Mouse (Mus musculus): ENCODE measurements around the gene Sema6d.

Sema6d gene

DNA sequence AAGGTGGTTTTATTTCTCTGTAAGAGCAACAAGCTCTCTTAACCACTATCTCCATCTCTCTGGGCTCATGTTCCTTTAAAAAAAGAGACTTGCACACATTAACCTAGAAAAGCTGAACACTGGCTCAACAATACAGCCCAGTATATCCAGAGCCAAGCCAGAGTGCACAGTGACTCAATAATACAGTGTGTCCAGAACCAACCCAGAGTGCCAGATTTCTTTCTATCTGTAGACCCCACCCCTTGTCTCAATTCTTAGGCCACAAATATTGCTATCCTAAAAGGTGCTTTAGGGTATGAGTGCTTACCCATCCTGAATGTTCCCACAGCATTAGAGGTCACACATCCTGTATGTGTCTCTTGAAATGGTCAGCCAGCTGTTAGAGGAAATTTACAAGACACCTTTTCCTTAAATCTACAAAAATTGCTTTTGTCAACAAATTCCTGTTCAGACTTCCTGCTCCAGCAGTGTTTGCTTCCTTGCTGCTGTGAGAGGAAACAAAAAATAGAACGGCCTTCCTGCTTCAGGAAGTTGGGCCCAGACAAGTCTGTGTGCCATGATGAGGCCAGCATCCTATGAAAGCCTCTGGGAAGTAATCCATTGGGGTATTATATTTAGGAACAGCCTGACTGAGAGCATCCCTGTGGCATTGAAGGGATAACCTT is 465.1 kb downstream of the Sema6d start:
- DNase-seq (ENCODE audit: low spot score in 2 of 2) = no peak

DNA sequence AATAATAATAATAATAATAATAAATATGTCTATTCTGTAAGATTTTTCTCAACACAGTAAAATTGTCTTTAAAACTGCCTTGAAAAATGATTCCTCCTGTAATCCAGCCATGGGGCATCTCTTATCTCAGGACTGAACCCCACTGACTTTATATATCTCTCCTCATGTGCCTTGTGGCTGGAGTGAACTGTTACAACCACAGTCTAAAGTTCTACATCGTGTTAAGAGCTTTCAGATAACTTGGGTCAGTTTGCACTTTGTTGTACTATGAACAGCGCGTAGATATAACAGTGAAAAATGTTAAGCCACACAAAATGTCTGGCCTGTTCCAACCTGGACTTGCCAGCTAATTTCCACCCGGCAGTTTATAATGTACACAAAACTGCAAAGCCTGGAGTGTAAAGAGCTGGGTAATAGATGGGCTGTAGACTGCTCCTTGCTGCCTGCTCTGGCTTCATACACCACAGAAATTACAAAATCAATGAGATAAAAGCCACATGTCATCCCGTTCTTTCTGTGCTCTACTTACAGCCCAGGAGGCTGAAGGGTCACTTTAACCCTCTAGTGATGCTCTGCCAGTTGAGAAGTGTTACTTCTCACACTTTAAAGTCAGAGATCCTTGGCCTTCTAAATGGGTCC is 467.2 kb downstream of the Sema6d start:
- DNase-seq (ENCODE audit: low spot score in 2 of 2) = no peak

DNA sequence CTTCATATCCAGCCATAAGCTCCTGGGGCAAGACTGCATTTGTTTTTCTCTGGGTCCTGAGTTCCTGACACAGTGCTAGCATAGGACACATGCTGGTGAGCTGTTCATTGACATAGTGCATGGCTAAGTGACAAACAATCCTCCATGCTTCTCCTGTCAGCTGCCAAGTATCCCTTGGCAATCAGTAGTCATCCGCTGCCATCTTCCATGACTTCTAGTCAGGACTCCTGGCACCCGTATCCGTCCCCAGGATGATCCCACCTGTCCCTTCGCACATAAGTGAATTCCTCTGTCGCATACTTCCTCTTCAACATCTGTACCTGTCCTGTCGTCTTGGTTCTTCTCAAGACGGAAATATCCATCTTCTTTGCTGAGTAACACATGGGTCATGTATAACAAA is 468.3 kb downstream of the Sema6d start:
- no peak for DNase-seq (ENCODE audit: low spot score in 2 of 2)

GRCm38 (mm10) chr2:124561668-124562067 is 471.9 kb downstream of the Sema6d start:
- no peak for DNase-seq (ENCODE audit: low spot score in 2 of 2)

- DNase-seq (ENCODE audit: low spot score in 2 of 2) = no peak
These were observed 472.3 kb downstream of the Sema6d start for GRCm38 (mm10) chr2:124562091-124562490.

DNA sequence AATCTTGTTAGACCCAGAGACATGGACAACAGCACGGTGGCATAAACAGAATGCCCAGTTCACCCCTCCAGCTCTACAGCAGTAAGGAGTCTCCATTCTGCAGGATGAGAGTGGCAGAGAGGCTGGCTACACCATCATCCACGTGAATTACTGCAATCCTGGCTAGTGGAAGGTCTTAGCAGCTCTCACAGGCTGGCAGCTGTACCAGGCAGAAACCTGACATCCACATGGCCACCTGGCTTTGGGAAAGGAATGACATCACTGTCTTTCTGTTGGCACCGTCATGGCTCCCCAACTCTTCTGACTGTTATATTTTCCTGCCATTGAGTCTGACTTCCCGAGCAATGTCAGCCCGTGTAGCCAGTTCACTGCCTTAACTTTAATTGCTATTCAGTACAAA is 474.0 kb downstream of the Sema6d start:
- DNase-seq (ENCODE audit: low spot score in 2 of 2) = no peak

GRCm38 (mm10) chr2:124573734-124574133 is 484.0 kb downstream of the Sema6d start:
- no peak for DNase-seq (ENCODE audit: low spot score in 2 of 2)

DNA sequence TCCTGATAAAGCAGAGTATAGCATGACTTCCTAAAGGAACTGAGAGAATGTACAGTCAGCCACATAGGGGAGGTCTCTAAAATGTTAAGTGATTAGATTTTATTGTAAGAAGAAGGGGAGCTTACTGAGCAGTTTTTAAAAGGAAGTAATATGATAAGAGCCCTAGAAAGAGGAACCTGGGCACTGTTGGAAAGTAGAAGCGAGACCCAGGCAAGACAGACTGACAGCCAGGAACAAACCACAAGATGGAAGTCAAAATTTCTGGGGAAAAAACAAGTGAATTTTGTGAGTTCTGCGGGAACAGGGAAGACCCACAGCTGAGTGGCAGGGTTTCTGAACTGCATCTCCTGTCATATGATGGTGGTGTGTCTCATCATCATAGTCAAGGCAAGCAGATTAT is 486.3 kb downstream of the Sema6d start:
- no peak for DNase-seq (ENCODE audit: low spot score in 2 of 2)

DNA sequence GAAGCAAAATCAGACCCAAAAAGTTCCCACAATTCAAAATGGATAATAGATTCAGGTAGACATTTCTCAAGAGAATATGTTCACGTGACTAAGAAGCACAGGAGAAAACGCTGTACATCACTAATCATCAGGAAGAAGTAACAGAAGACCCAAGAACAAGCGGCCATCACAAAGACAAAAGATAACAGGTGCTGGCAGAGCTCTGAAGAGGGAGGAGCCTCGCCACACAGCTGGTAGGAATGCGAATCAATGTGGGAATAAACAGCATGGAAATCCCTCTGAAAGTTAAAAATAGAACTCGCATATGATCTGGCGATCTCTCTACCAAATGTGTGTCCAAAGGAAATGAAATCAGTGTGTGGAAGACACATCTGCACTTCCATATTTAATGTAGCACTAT is 493.8 kb downstream of the Sema6d start:
- DNase-seq (ENCODE audit: low spot score in 2 of 2) = no peak

DNA sequence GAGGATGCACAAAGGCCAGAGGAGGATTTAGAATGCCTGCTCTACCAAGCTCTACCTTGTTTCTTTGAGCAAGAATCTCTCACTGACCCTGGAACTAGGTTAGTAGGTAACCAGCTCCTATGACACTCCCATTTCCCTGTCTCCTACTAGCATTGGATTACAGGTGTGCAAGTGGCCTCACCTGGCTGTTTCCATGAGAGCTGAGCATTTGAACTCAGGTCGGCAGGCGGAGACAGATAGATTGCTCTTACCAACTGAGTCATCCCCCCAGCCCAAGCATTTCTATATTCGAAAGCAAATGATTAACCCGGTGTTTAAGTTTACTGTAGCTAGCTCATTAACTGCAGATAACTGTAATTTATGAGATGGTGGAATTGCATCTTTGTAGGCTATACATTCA is 503.0 kb downstream of the Sema6d start:
- DNase-seq (ENCODE audit: low spot score in 2 of 2) = no peak

DNA sequence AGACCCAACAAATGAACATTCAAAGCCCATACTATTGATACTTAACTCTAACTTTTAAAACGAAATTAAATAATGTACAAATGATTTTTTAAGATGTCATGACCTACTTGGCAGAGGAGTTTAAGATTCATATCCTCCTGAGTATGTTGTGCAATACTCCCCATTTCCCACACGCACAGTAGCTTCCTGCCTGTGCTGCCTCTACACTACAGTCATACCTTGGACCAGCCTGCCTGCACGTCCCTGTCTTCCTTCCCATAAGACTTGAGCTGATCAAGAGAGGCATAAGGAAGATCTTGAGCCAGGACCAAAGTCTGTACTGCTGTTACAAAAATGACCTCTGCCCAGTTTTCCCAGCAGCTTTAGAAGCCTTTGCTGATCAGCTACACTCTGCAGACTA is 509.2 kb downstream of the Sema6d start:
- no peak for DNase-seq (ENCODE audit: low spot score in 2 of 2)

DNA sequence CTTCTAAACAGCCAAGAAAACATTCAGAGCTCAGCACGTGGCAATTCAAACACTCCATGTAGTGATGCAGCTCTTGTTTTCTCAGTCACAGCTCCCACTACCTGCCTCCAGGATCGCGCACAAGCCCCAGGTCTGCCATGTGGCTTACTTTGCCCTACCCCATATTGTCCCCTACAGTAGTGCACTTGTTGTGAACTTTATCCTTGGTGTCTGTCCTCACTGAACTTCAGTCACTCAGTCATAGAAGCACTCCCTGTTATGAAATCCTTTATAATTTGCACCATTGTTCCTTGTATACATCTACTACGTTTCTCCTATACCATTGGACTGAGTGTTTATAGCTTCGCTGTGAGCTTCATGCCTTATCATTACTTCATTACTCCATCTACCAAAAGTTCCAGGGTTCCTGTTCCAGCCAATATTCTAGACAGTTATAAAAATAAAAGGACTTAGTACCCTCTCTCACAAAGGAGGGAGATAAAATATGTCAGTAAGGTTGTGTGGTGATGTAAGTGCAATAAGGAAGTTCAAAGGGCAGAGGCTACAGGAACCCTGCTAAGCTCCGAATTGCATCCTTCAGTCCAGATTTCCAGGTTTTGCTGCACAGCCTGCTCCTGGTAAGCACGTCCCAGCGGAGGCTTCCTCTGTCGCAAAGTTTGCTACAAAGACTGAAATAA is 512.1 kb downstream of the Sema6d start:
- no peak for DNase-seq (ENCODE audit: low spot score in 2 of 2)

DNA sequence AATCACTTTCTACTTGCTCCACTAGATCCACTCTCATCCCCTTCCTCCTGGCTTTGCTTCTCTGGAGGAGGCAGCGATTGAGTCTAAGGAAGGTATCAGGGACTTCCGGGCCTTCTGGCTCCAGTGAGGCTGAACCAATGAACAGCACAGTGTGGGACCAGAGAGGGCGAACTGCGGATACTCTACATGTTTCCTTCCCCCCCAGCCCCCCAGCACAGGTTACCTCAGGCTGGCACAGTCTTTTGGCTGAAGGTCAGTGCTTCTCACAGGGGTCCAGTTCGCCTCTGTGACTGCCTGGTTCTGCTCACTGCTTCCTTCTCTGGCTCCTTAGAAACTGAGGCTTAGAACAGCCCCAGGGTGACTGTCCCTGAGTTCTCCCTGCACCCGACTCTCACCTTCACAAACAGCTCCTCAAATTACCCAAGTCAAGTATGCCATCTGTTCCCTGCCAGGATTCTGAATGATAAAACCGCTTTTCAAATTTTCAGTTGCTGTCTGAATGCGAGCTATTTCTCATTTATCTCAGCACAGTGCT is 512.7 kb downstream of the Sema6d start:
- no peak for DNase-seq (ENCODE audit: low spot score in 2 of 2)

DNA sequence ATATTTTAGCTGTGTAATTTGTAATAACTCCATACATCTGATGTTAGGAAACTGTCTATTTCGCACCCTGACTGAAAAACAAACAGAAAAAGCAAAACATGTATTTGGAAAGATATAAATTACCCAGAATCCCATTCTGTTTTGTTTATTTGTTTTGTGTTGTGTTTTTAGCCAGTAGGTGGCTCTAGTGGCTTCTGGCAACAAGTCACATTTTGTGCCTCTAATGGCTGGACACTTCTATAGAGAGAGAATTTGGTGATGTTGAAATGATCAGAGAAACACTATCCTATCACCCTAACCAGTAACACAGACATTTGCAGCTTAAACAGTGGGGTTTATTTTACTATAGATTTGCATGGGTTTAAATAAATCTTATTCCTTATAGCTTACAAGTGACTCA is 515.6 kb downstream of the Sema6d start:
- no peak for DNase-seq (ENCODE audit: low spot score in 2 of 2)

- no peak for DNase-seq (ENCODE audit: low spot score in 2 of 2)
These were observed 518.2 kb downstream of the Sema6d start for GRCm38 (mm10) chr2:124607986-124608385.

GRCm38 (mm10) chr2:124608546-124608945 is 518.8 kb downstream of the Sema6d start:
- DNase-seq (ENCODE audit: low spot score in 2 of 2) = no peak

DNA sequence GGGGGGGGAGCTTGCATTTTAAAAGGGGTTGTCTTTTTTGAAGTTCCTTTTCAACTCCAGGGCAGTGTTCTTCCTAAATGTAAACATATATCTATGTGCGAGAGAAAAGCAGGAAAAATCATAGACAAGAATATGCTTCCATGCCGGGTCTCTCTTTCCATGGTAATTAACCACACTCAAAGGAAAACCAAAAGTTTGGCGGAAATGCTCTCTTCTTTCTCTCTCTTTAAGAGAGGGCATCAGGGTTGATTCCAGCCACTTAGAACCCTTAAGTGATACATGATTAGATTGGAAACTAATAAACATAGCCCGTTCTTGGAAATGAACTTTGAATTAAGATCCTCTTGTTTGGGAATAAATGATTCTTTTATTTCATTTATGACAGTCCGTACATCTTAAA is 519.2 kb downstream of the Sema6d start:
- no peak for DNase-seq (ENCODE audit: low spot score in 2 of 2)

GRCm38 (mm10) chr2:124609711-124610585 is 520.2 kb downstream of the Sema6d start:
- DNase-seq (ENCODE audit: low spot score in 2 of 2) = peak; percentile 70 to 77

GRCm38 (mm10) chr2:124610586-124611105 is 520.9 kb downstream of the Sema6d start:
- no peak for DNase-seq (ENCODE audit: low spot score in 2 of 2)

DNA sequence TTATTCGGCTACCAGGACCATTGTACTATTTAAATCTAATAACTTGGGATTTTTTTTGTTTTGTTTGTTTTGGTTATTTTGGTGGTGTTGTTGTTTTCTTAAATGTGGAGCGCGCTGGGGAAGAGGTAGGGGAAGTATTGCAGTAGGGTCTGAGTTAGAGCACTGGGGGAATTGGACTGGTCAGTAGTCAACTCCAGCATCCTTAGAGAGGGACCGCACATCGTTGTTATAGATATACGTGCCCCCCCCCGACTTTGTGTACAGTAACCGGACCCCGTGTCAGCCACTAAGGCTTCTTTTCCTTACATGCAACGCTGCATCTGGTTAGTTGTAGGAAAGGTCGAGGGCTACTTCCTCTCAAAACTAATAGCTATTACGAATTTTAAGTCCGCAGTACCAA is 521.5 kb downstream of the Sema6d start:
- DNase-seq (ENCODE audit: low spot score in 2 of 2) = no peak

DNA sequence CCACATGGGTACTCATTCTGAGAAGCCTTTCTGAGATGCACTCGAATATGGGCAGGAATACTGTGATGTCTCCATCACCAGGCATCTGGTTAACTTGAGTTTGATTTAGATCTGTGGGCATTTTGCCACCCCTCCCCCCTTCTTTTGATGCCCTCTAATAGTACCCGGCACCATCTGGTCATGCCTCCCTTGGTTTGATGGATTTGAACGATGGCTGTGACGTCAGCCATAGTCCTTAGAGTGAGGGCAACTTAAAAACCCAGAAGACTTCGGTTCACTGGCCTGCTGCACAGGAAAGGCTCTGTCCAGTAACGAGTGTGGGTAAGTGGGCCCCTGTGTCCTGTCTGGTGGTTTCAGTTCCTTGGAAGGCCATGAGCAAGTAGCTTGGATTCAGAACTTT is 522.5 kb downstream of the Sema6d start:
- DNase-seq (ENCODE audit: low spot score in 2 of 2) = no peak
